Mouse (Mus musculus): ENCODE measurements around the gene Tnxb. TPM values are rescaled to one million over a fixed set of nuclear protein-coding genes. Genes with fewer than 3 reads are reported as not detected.
A peak's percentile ranks its signal among the peaks of the same experiment; 100 is the strongest.

The Tnxb gene
- polyA plus RNA-seq, 1 experiment, result not detected

DNA sequence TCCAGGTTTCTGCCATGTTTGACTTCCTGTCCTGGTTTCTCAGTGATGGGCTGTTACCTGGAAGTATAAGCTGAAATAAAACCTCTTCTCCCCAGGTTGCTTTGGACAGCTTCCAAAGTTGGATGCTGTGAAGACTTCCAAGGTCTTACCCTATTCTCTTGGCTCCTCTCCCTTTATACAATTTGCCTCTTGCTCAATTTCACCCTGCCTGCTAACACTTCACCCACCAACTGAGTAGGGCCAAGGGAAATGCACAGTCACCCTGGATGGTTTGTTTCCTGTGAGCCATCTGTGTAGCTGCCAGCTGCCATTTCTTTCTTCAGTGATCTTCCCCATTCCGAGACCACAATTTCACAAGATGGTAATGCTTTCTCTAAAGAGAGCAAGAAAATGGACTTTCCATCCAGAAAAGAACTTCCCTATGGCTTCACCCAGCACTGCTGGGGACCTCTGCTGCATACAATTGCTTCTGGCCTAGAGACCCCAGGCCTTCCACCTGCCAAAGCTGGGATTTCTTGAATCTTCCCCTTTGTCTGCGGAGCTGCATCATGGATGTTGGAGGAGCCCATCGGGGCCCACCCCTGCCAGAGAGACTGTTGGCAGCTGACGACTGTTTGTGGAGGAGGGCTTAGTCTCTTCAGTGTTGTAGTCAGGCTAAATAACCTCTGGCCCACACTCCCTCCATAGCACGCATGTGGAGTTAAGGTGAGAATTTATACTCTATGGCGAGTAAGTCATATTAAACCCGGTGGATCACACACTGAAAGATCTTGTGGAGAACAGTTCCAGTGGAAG lies 30.7 kb upstream of the Tnxb start:
- 83% methylated on average over 7 of the region's 7 CpGs for WGBS
- H3K27ac ChIP-seq (ENCODE audit: insufficient read depth, low read depth, low read length), result no peak overlapping the region
- TF ChIP-seq POLR2A (IDR thresholded peaks at IDR 0.05; ENCODE audit: insufficient read depth, low read depth, low read length) (no peak), CTCF (IDR thresholded peaks at IDR 0.05; ENCODE audit: insufficient read depth, low read depth, low read length) (no peak)
- peaks cover 7% of the 10 kb centered on the region for H3K4me1 ChIP-seq (ENCODE audit: control insufficient read depth, insufficient read depth, low read length)
- no peak overlapping the region for H3K4me3 ChIP-seq (ENCODE audit: insufficient read depth, low read depth, low read length)

- Histone ChIP-seq H3K27ac (ENCODE audit: insufficient read depth, low read depth, low read length) (peak overlapping the region; percentile 45), H3K4me3 (ENCODE audit: insufficient read depth, low read depth, low read length) (no peak overlapping the region), H3K4me1 (ENCODE audit: control insufficient read depth, insufficient read depth, low read length) (peaks cover 16% of the 10 kb centered on the region)
- WGBS, result 16% methylated on average over 11 of the region's 11 CpGs
- TF ChIP-seq POLR2A (IDR thresholded peaks at IDR 0.05; ENCODE audit: insufficient read depth, low read depth, low read length) (no peak), CTCF (IDR thresholded peaks at IDR 0.05; ENCODE audit: insufficient read depth, low read depth, low read length) (no peak)
These were observed 29.3 kb upstream of the Tnxb start for GRCm38 (mm10) chr17:34640778-34641601.

DNA sequence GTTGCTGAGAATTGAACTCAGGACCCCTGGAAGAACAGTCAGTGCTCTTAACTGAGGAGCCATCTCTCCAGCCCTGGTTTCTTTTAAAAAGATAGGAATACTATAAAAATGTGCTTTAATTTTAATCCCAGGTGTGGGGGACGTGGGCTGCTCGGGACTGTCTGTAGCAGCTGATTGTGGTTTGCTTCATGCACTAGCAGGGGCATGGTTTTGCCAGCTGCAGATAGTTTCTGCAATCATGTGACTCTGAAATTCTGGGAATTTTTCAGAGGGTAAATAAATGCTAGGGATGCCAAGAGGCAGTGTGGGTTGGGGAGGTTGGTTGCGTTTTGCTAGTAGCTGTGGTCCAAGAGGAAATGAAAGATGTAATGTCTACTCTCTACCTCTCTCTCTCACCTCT lies 28.4 kb upstream of the Tnxb start:
- Histone ChIP-seq H3K4me3 (ENCODE audit: insufficient read depth, low read depth, low read length) (no peak overlapping the region), H3K4me1 (ENCODE audit: control insufficient read depth, insufficient read depth, low read length) (peaks cover 22% of the 10 kb centered on the region), H3K27ac (ENCODE audit: insufficient read depth, low read depth, low read length) (no peak overlapping the region)
- TF ChIP-seq POLR2A (IDR thresholded peaks at IDR 0.05; ENCODE audit: insufficient read depth, low read depth, low read length) (no peak), CTCF (IDR thresholded peaks at IDR 0.05; ENCODE audit: insufficient read depth, low read depth, low read length) (no peak)
- WGBS, result 57% methylated on average over 3 of the region's 3 CpGs

DNA sequence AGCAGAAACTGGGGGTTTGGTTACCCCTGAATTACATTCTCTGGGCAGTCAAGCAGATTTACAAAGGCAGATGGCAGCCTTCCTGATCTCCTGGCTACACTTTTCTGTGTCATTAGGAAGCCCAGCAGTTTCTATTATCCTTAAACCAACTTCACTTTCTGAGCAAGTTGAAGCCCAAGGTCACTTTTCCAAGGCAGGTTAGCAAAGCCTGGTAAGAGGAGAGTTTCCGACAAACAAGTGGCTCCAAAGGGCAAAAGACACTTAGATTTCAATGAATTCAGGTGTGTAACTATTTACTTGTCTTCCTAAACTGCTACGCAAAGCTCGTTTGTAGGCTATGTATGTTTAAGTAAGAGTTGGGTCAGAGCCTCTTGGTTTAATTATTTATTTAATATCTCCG lies 27.0 kb upstream of the Tnxb start:
- WGBS, result 92% methylated on average over 4 of the region's 4 CpGs
- Histone ChIP-seq H3K4me3 (ENCODE audit: insufficient read depth, low read depth, low read length) (no peak overlapping the region), H3K4me1 (ENCODE audit: control insufficient read depth, insufficient read depth, low read length) (peaks cover 29% of the 10 kb centered on the region), H3K27ac (ENCODE audit: insufficient read depth, low read depth, low read length) (no peak overlapping the region)
- no peak for TF ChIP-seq CTCF (IDR thresholded peaks at IDR 0.05; ENCODE audit: insufficient read depth, low read depth, low read length)
- TF ChIP-seq POLR2A (IDR thresholded peaks at IDR 0.05; ENCODE audit: insufficient read depth, low read depth, low read length), result no peak

DNA sequence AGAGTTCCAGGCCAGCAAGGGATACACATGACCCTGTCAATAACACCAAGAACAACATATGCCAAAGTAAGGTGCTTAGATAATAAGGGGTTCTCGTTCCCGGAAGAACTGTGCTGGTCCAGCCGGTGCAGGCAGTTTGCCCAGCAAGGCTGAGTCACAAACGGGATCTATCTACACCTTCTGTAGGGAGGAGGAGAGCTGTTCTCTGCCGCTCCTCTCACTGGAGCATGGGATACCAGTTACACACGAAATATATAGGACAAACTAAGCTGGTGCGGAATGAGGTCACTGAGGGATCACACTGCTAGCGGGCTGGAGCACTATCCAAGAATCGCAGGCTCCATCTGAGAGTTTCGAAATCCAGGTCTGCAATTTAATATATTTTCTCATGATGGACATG lies 26.4 kb upstream of the Tnxb start:
- Histone ChIP-seq H3K27ac (ENCODE audit: insufficient read depth, low read depth, low read length) (no peak overlapping the region), H3K4me1 (ENCODE audit: control insufficient read depth, insufficient read depth, low read length) (peaks cover 32% of the 10 kb centered on the region), H3K4me3 (ENCODE audit: insufficient read depth, low read depth, low read length) (no peak overlapping the region)
- TF ChIP-seq CTCF (IDR thresholded peaks at IDR 0.05; ENCODE audit: insufficient read depth, low read depth, low read length), result no peak
- TF ChIP-seq POLR2A (IDR thresholded peaks at IDR 0.05; ENCODE audit: insufficient read depth, low read depth, low read length), result no peak
- WGBS, result 83% methylated on average over 10 of the region's 10 CpGs

GRCm38 (mm10) chr17:34644608-34645007 lies 25.7 kb upstream of the Tnxb start, which contains the start of gene Fkbpl:
TSS of gene Fkbpl (plus strand) at chr17:34644764.
- Histone ChIP-seq H3K4me1 (ENCODE audit: control insufficient read depth, insufficient read depth, low read length) (peaks cover 32% of the 10 kb centered on the region), H3K4me3 (ENCODE audit: insufficient read depth, low read depth, low read length) (peak within 1 kb of the TSS; percentile 55), H3K27ac (ENCODE audit: insufficient read depth, low read depth, low read length) (peak within 1 kb of the TSS; percentile 70; the same call in 1 of the 2 replicates)
- 0 out of 2 replicates have a peak, but pooled peaks have one; percentile 34 for TF ChIP-seq POLR2A (IDR thresholded peaks at IDR 0.05; ENCODE audit: insufficient read depth, low read depth, low read length)
- TF ChIP-seq CTCF (IDR thresholded peaks at IDR 0.05; ENCODE audit: insufficient read depth, low read depth, low read length), result no peak
- WGBS, result under 1% methylated on average over 16 of the region's 16 CpGs

DNA sequence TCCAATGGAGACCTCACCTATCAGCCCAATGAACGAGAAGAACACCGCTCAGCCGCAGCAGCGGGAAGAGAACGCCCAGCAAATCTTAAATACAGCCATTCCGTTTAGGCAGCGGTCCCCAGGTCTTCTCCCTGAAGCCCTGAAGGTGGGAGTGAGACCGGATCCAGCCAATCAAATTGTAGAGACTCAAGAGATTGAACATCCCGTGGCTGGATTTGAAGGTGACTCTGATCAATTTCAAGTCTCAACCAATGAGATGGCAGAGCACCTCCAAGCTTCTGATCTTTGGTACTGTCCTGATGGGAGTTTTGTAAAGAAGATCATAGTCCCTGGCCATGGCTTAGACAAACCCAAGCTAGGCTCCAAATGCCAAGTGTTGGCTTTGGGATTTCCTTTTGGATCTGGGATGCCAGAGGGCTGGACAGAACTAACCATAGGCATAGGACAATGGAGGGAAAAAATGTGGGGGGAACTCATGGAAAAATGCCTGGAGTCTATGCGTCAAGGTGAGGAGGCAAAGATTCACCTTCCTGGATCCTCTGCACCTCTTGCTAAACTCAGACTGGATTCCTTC lies 25.0 kb upstream of the Tnxb start:
- no peak overlapping the region for H3K27ac ChIP-seq (ENCODE audit: insufficient read depth, low read depth, low read length)
- TF ChIP-seq CTCF (IDR thresholded peaks at IDR 0.05; ENCODE audit: insufficient read depth, low read depth, low read length) (no peak), POLR2A (IDR thresholded peaks at IDR 0.05; ENCODE audit: insufficient read depth, low read depth, low read length) (no peak)
- peak overlapping the region; percentile 39 for H3K4me3 ChIP-seq (ENCODE audit: insufficient read depth, low read depth, low read length)
- peaks cover 32% of the 10 kb centered on the region for H3K4me1 ChIP-seq (ENCODE audit: control insufficient read depth, insufficient read depth, low read length)
- 42% methylated on average over 10 of the region's 10 CpGs for WGBS

GRCm38 (mm10) chr17:34645831-34646511 lies 24.4 kb upstream of the Tnxb start:
- Histone ChIP-seq H3K4me1 (ENCODE audit: control insufficient read depth, insufficient read depth, low read length) (peaks cover 31% of the 10 kb centered on the region), H3K27ac (ENCODE audit: insufficient read depth, low read depth, low read length) (no peak overlapping the region), H3K4me3 (ENCODE audit: insufficient read depth, low read depth, low read length) (no peak overlapping the region)
- no peak for TF ChIP-seq CTCF (IDR thresholded peaks at IDR 0.05; ENCODE audit: insufficient read depth, low read depth, low read length)
- TF ChIP-seq POLR2A (IDR thresholded peaks at IDR 0.05; ENCODE audit: insufficient read depth, low read depth, low read length), result no peak
- WGBS, result 71% methylated on average over 30 of the region's 30 CpGs

All from olfactory bulb, adult 2 months (tissue).